Mouse (Mus musculus) ES-Bruce4 (cell line): ENCODE results near the gene Chd6.

Experiments
- EP300 ChIP-seq: IDR thresholded peaks from 2 replicates; pipeline ENCODE4 v1.6.1; 2011; ENCODE audit warnings: low read depth, low read length; ENCODE audit not compliant: insufficient read depth
- POLR2A ChIP-seq: IDR thresholded peaks from one replicate; pipeline ENCODE4 v1.8.1; 2011; ENCODE audit warnings: low read length; ENCODE audit not compliant: insufficient read depth

DNA sequence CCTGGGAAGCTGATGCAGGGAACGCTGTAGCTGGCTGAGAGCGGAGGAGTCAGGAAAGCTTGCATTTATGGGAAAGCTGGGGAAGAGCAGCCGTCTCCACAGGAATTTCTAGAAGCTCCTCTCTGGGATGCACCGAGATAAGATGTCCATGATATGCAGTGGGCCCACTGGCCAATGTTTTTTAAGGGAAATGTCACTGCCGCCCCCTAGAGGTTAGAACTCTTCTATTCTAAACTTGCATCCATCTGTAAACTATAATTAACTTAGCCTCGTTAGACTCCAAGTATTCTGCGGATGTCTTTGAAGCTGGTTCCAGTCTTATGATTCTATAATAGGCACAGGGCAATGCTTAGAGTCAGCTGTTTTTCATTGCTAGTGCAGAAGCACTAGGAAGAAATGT lies 153.5 kb downstream of the Chd6 start:
- no peak for TF ChIP-seq EP300
- no peak for TF ChIP-seq POLR2A
